Mouse (Mus musculus) monocyte, adult 5-6 weeks (primary cell): ENCODE measurements around the gene Mcrs1. TPM values are rescaled to one million over a fixed set of nuclear protein-coding genes. Genes with fewer than 3 reads are reported as not detected.

Experiments
- ATAC-seq: fragments of 153-309, 156-312 bp; replicated peaks from 2 replicates; pipeline ENCODE4 v1.8.0; 2017; ENCODE audit warnings: mild to moderate bottlenecking; ENCODE audit not compliant: low TSS enrichment, insufficient number of reproducible peaks, severe bottlenecking, poor library complexity, low FRiP score
- total RNA-seq: library from RNA; stranded (forward); fragments of 200-1000, 200-491, 200-594 nt; gene quantifications from 3 replicates; pipeline ENCODE4 v1.2.3, GENCODE M21; 2017

Mcrs1 gene
- 41.0 to 47.6 TPM (median 47.0 TPM) in 3 replicates for total RNA-seq

GRCm38 (mm10) chr15:99251626-99252380 lies at the start of gene Mcrs1:
Mcrs1 (minus strand) TSS chr15:99251961.
- peak; percentile 91 for ATAC-seq

- no peak for ATAC-seq
Observed at GRCm38 (mm10) chr15:99296213-99296612, 44.5 kb upstream of the Mcrs1 start.

- ATAC-seq, result 0 out of 2 replicates have a peak, but pooled peaks have one; percentile 5
Observed at GRCm38 (mm10) chr15:99295484-99295981, 43.8 kb upstream of the Mcrs1 start, which contains the start of gene Fam186b. Fam186b (minus strand) TSS chr15:99295888.

- peak; percentile 76 for ATAC-seq
Observed at GRCm38 (mm10) chr15:99294813-99295374, 43.1 kb upstream of the Mcrs1 start, which contains the start of gene Prpf40b. Prpf40b (plus strand) TSS chr15:99295087.

- no peak for ATAC-seq
Observed at GRCm38 (mm10) chr15:99294287-99294686, 42.5 kb upstream of the Mcrs1 start.

GRCm38 (mm10) chr15:99290586-99290985 lies 38.8 kb upstream of the Mcrs1 start:
- ATAC-seq, result no peak

GRCm38 (mm10) chr15:99285189-99285535 lies 33.4 kb upstream of the Mcrs1 start:
- ATAC-seq, result no peak

- ATAC-seq, result peak; percentile 88
Observed at GRCm38 (mm10) chr15:99284527-99285188, 32.9 kb upstream of the Mcrs1 start.

- no peak for ATAC-seq
Observed at GRCm38 (mm10) chr15:99283456-99283855, 31.7 kb upstream of the Mcrs1 start.

- 0 out of 2 replicates have a peak, but pooled peaks have one; percentile 10 for ATAC-seq
Observed at GRCm38 (mm10) chr15:99278271-99278670, 26.5 kb upstream of the Mcrs1 start.

GRCm38 (mm10) chr15:99276095-99276494 lies 24.3 kb upstream of the Mcrs1 start:
- ATAC-seq, result no peak

GRCm38 (mm10) chr15:99265679-99266078 lies 13.9 kb upstream of the Mcrs1 start:
- ATAC-seq, result 0 out of 2 replicates have a peak, but pooled peaks have one; percentile 35

- ATAC-seq, result no peak
Observed at GRCm38 (mm10) chr15:99264363-99264762, 12.6 kb upstream of the Mcrs1 start.

- ATAC-seq, result no peak
Observed at GRCm38 (mm10) chr15:99262702-99263101, 10.9 kb upstream of the Mcrs1 start.

GRCm38 (mm10) chr15:99259730-99260252 lies 8.0 kb upstream of the Mcrs1 start:
- peak; percentile 70 for ATAC-seq

GRCm38 (mm10) chr15:99259167-99259729 lies 7.5 kb upstream of the Mcrs1 start:
- ATAC-seq, result peak; percentile 27

- ATAC-seq, result no peak
Observed at GRCm38 (mm10) chr15:99255241-99255749, 3.5 kb upstream of the Mcrs1 start.

- ATAC-seq, result no peak
Observed at GRCm38 (mm10) chr15:99254477-99255005, 2.8 kb upstream of the Mcrs1 start.
